Mouse (Mus musculus) liver, embryonic 14.5 days (tissue): Measurements from ENCODE around the gene Pter. TPM values are rescaled to one million over a fixed set of nuclear protein-coding genes. Genes with fewer than 3 reads are reported as not detected.
A peak's percentile ranks its signal among the peaks of the same experiment; 100 is the strongest.

Experiments used
- ATAC-seq: fragments of 200-750 bp; cut with Nextera tagmentation; 2 replicates; pipeline ENCODE4 v1.8.0; 2017; ENCODE audit warnings: moderate number of reproducible peaks, mild to moderate bottlenecking, moderate library complexity; ENCODE audit not compliant: insufficient read depth
- DNase-seq, 3 experiments: peaks; one replicate each; pipeline ENCODE4 v3.0.0-alpha.2; 2012 to 2013; ENCODE audit warnings: low read depth in 3 of 3, low spot score in 3 of 3
- H3K27ac ChIP-seq: fragments of 300-500 bp; sonication (generic); 2 replicates; pipeline ENCODE4 v1.5.1; 2014; ENCODE audit warnings: moderate library complexity, mild to moderate bottlenecking, control low read depth, inconsistent platforms
- H3K27me3 ChIP-seq: fragments of 300-500 bp; sonication (generic); 2 replicates; pipeline ENCODE4 v1.6.1; 2014; ENCODE audit warnings: mild to moderate bottlenecking, low read length, moderate library complexity; ENCODE audit not compliant: control insufficient read depth, insufficient read depth
- H3K36me3 ChIP-seq: fragments of 300-500 bp; sonication (generic); replicated peaks from 2 replicates; pipeline ENCODE4 v1.6.1; 2014; ENCODE audit warnings: low read depth; ENCODE audit not compliant: control insufficient read depth, insufficient read depth
- H3K4me1 ChIP-seq, 2 experiments: fragments of 200-500 bp in 1 of 2; fragments of 300-500 bp in 1 of 2; sonication (generic) in 1 of 2; replicated peaks; 2 replicates each; pipeline ENCODE4 v1.6.1; 2012 to 2014; ENCODE audit warnings: antibody characterized with exemption in 1 of 2, inconsistent platforms in 1 of 2, low read length in 1 of 2; ENCODE audit not compliant: control insufficient read depth in 2 of 2, insufficient read depth in 2 of 2
- H3K4me2 ChIP-seq: fragments of 300-500 bp; sonication (generic); 2 replicates; pipeline ENCODE4 v1.6.1; 2014; ENCODE audit warnings: low read depth, mild to moderate bottlenecking, control low read depth, moderate library complexity
- H3K4me3 ChIP-seq, 2 experiments: fragments of 200-500 bp in 1 of 2; fragments of 300-500 bp in 1 of 2; sonication (generic) in 1 of 2; 2 replicates each; pipeline ENCODE4 v1.5.1; 2012 to 2014; ENCODE audit warnings: low read depth in 2 of 2, low read length in 2 of 2, mild to moderate bottlenecking in 2 of 2, control low read depth in 1 of 2, inconsistent platforms in 1 of 2, moderate library complexity in 1 of 2; ENCODE audit not compliant: insufficient read depth in 1 of 2
- H3K9ac ChIP-seq: fragments of 300-500 bp; sonication (generic); replicated peaks from 2 replicates; pipeline ENCODE4 v1.6.1; 2014; ENCODE audit warnings: mild to moderate bottlenecking, control low read depth, moderate library complexity
- H3K9me3 ChIP-seq: fragments of 300-500 bp; sonication (generic); 2 replicates; pipeline ENCODE4 v1.6.1; 2016; ENCODE audit warnings: low read length, mixed read lengths; ENCODE audit not compliant: control insufficient read depth
- CTCF ChIP-seq: IDR thresholded peaks from 2 replicates; pipeline ENCODE4 v1.5.1; 2016; ENCODE audit warnings: antibody characterized with exemption, low read depth, control low read depth
- EP300 ChIP-seq: IDR thresholded peaks from 2 replicates; pipeline ENCODE4 v1.6.1; 2016; ENCODE audit warnings: antibody characterized with exemption, low read depth
- WGBS: fragments of 180-500 bp; shearing (Covaris S2); extraction: QIAGEN DNeasy Blood & Tissue Kit; methylation state at CpG from one replicate; pipeline ENCODE4 v1.1.7; 2014; ENCODE audit not compliant: insufficient replicate concordance; 5-methylcytosine and 5-hydroxymethylcytosine counted together
- polyA plus RNA-seq, 2 experiments: library from polyadenylated mRNA; depleted of rRNA in 1 of 2; stranded (reverse) in 1 of 2; unstranded in 1 of 2; fragments of >200 nt; fragmentation: Nextera tagmentation in 1 of 2; extraction: Ambion mirVana in 1 of 2; gene quantifications; 2 replicates each; pipeline versions ENCODE4 v1.2.1 to v1.2.3; 2012 to 2014

The Pter gene
- polyA plus RNA-seq, 2 experiments: 20.8 to 33.2 TPM

DNA sequence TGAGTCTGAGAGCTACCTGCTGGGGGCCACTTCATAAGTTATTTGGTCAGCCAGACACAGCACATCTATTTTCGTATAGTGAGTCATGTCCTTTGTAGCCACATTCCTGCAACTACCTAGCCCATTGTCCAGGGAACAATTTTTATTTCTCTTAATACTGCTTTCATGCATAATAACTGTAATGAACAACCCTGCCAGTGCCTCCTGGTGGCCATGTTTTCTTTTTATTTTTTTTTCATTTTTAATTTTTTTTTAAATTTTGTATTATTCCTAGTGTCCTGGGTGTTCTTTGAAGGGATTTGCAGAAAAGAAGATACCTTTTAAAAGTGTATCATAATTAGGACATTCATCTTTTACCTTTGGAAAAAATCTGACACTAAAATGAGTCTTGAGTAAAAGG, 84.6 kb downstream of the Pter start:
- H3K27me3 ChIP-seq: peaks cover 38% of the 10 kb centered on the region
- TF ChIP-seq EP300: no peak

DNA sequence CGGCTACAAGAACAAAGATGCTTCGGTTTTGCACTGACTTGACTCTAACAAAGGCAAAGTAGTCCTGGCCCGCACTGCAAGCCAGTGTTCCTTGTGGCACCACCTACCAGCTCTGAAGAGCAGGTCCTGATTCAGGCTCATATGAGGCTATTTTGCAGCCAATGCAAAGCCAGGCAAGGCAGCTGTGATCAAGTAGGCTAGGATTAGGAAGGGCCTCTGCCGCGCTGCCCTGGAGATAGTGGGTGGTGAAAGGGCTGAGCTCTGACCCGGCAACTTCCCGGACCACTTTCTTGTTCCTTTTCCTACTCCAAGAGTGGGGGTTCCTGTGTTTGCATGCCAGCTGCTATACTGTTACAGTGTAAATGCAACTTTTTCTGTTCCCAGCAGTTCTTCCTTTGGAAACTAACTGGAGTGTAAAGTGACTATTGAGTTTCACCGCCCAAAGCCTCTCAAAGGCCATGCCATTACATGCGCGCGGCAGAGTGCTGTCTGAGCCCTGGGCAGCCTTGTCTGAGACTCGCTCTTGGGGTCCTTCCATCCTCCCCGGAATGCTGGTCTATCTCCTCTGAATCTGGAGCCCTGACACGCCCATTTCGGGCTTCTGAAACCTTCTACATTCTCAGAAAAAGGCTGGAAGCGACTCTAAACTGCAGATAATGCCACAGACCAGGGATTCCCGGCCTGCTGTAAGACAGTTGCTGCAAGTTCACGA, 85.6 kb downstream of the Pter start:
- H3K36me3 ChIP-seq: no peaks in the 10 kb centered on the region
- no peak overlapping the region for H3K27ac ChIP-seq
- peak overlapping the region in 1 of 2 experiments; percentile 17; a peak in 1 of 4 replicates for H3K4me3 ChIP-seq
- no peaks in the 10 kb centered on the region for H3K4me1 ChIP-seq
- no peak for DNase-seq
- TF ChIP-seq EP300: no peak
- no peak for TF ChIP-seq CTCF
- peaks cover 41% of the 10 kb centered on the region for H3K27me3 ChIP-seq
- WGBS: 12% methylated on average over 18 of the region's 18 CpGs
- H3K9ac ChIP-seq: no peak overlapping the region
- no peaks in the 10 kb centered on the region for H3K9me3 ChIP-seq
- ATAC-seq: no peak
- H3K4me2 ChIP-seq: peak overlapping the region; percentile 60

More for the DNA sequence above, 84.6 kb downstream of the Pter start:
- WGBS: 41% methylated on average over 1 of the region's 1 CpGs
- Histone ChIP-seq H3K4me2 (no peak overlapping the region), H3K36me3 (no peaks in the 10 kb centered on the region), H3K4me1 (no peaks in the 10 kb centered on the region), H3K4me3 (no peak overlapping the region), H3K27ac (no peak overlapping the region), H3K9me3 (no peaks in the 10 kb centered on the region), H3K9ac (no peak overlapping the region)
- DNase-seq (no peak), ATAC-seq (no peak)

DNA sequence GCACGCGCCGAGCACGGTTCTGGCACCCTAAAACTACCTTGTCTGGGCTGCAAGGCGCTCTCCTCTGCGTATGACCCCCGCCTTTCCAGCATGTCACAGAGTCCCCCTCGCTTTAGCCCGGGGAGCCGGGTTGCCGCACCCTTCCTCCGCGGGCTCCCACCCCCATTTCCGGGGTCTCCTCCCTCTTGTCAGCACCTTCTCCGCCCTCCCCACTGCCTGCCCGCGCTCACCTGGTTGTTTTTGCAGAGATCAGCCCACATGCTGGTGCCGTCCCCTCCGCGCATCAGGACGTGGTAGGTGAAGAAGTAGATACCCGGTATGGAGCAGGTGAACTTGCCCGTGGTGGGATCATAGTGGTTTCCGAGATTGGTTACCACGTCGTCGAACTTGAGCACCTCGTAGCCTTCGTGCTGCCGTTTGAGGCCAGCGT, 86.2 kb downstream of the Pter start:
- H3K9me3 ChIP-seq: no peaks in the 10 kb centered on the region
- 2% methylated on average over 31 of the region's 31 CpGs for WGBS
- DNase-seq (no peak), ATAC-seq (no peak)
- H3K4me3 ChIP-seq: peak overlapping the region in 1 of 2 experiments; percentile 43; a peak in 2 of 4 replicates
- H3K27ac ChIP-seq: no peak overlapping the region
- no peaks in the 10 kb centered on the region for H3K4me1 ChIP-seq
- peak overlapping the region; percentile 60 for H3K4me2 ChIP-seq
- H3K36me3 ChIP-seq: no peaks in the 10 kb centered on the region
- no peak overlapping the region for H3K9ac ChIP-seq
- TF ChIP-seq CTCF (no peak), EP300 (no peak)
- peaks cover 41% of the 10 kb centered on the region for H3K27me3 ChIP-seq

DNA sequence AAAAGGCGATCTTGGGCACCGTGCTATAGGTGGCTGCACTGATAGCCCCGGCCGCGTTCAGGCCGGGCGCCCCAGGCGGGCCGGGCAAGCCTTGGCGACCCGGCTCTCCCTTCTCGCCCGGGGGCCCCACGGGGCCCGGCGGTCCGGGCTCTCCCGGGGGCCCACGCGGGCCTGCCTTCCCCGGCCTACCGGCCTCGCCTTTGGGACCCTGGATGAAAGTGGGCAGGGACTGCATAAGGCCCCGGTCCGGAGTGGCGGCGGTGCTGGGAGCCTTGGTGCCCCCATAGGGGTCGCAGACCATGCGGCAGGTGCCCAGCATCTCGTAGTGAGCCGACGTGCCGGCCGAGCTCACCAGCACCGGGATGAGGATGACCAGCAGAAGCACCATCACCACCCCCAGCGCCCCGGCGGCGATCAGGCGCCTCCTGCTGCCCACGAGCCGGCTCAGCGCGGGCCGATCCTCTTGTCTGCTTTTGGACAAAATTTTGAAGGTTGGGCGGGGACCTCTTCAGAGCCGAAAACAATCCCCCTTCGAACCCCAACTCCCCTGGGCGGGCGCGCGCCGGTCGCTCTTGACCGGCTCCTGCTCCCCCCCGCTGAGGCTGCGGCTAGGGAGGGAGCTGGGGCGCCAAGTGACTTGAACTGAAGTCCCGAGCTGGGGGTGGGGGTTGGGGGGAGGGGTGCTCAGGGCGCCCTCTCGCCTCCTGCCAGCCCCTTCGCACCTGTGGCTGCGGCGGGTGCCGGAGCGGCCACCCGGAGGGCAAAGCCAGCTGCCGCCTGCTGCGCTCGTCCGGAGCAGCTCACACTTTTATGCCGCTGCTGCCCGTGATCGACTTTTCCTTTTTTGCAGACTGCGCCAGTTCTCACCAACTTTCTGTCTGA, 86.9 kb downstream of the Pter start:
- Histone ChIP-seq H3K4me1 (no peaks in the 10 kb centered on the region), H3K4me2 (peak overlapping the region; percentile 60), H3K27me3 (peaks cover 41% of the 10 kb centered on the region), H3K27ac (no peak overlapping the region), H3K4me3 (peak overlapping the region; percentile 12 to 43; a peak in 3 of 4 replicates), H3K9me3 (no peaks in the 10 kb centered on the region), H3K36me3 (no peaks in the 10 kb centered on the region), H3K9ac (no peak overlapping the region)
- TF ChIP-seq EP300 (no peak), CTCF (peak; percentile 25)
- ATAC-seq: 0 out of 2 replicates have a peak, but pooled peaks have one; percentile 15
- no peak for DNase-seq
- WGBS: under 1% methylated on average over 66 of the region's 75 CpGs

DNA sequence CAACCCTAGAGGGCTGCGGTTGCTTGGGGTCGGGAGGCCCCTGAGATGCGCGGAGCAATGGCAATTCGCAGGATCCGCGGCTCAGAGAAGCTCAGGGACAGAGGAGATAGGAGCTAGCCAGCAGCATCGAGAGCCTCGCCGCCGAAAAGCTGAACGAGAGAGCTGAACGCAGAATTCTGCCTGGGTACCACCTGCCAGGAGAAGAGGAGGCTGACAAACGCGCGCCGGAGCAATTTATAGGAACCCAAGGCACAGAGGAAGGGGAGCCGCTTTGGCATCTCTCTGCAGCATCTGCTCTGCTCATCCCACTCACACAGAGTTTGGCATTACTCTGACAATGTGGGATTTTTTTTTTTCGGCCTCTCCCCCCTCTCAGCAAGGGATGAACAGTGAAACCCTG, 87.6 kb downstream of the Pter start, which contains the start of gene C1ql3:
TSS of gene C1ql3 (minus strand) at position 335 of the 400 bp plus-strand sequence.
- 2% methylated on average over 19 of the region's 19 CpGs for WGBS
- no peak within 1 kb of the TSS for H3K9ac ChIP-seq
- H3K9me3 ChIP-seq: no peaks in the 10 kb centered on the region
- no peaks in the 10 kb centered on the region for H3K4me1 ChIP-seq
- H3K36me3 ChIP-seq: no peaks in the 10 kb centered on the region
- peaks cover 41% of the 10 kb centered on the region for H3K27me3 ChIP-seq
- no peak for DNase-seq
- H3K4me3 ChIP-seq: peak within 1 kb of the TSS; percentile 12 to 43; a peak in 3 of 4 replicates
- H3K4me2 ChIP-seq: peak within 1 kb of the TSS; percentile 60
- TF ChIP-seq EP300 (no peak), CTCF (no peak)
- H3K27ac ChIP-seq: no peak within 1 kb of the TSS
- no peak for ATAC-seq
